ENCODE assay signal across 12 mouse cellular contexts in genomic region chr2:30628374-30628773, GRCm38 (mm10). TPM values are rescaled to one million over a fixed set of nuclear protein-coding genes. Genes with fewer than 3 reads are reported as not detected.
A peak's percentile ranks its signal among the peaks of the same experiment; 100 is the strongest.
DNase-seq lines count a peak whose midpoint lies in the region; ATAC-seq and TF ChIP-seq lines count a peak whose summit lies in the region.
"Had no signal": no experiment of that assay in that cellular context is flagged by ENCODE, and none has a peak within 500 bp of the region (broad histone marks: within the 10 kb centered on the region; RNA-seq: fewer than 3 reads in every experiment).

No protein-coding gene starts in this region.

- H3K4me2 ChIP-seq in hindbrain, embryonic 13.5 days, result no peak overlapping the region
- H3K4me2 ChIP-seq in hindbrain, embryonic 11.5 days (replicated peaks; ENCODE audit: low read depth, low read length), result no peak overlapping the region
- H3K4me2 ChIP-seq in hindbrain, embryonic 16.5 days (ENCODE audit: low read length), result no peak overlapping the region
- no peak overlapping the region for H3K4me2 ChIP-seq in midbrain, postnatal 0 days (ENCODE audit: low read depth, low read length, poor library complexity, severe bottlenecking)
- no peak overlapping the region for H3K4me2 ChIP-seq in liver, embryonic 12.5 days

- H3K4me3 ChIP-seq in hindbrain, embryonic 13.5 days, result no peak overlapping the region
- no peak overlapping the region for H3K4me3 ChIP-seq in hindbrain, embryonic 11.5 days (ENCODE audit: low read depth, low read length)
- no peak overlapping the region for H3K4me3 ChIP-seq in embryonic facial prominence, embryonic 10.5 days
- no peak overlapping the region for H3K4me3 ChIP-seq in hindbrain, embryonic 16.5 days (ENCODE audit: low read length)
- H3K4me3 ChIP-seq in midbrain, postnatal 0 days (ENCODE audit: low read depth, low read length), result no peak overlapping the region
- no peak overlapping the region for H3K4me3 ChIP-seq in liver, embryonic 12.5 days
- H3K4me3 ChIP-seq: heart, embryonic 10.5 days had no signal

- WGBS in hindbrain, embryonic 13.5 days, result 95% methylated on average over 17 of the region's 17 CpGs
- WGBS in hindbrain, embryonic 11.5 days, result 93% methylated on average over 17 of the region's 17 CpGs
- 94% methylated on average over 17 of the region's 17 CpGs for WGBS in embryonic facial prominence, embryonic 10.5 days
- 90% methylated on average over 17 of the region's 17 CpGs for WGBS in hindbrain, embryonic 16.5 days
- 86% methylated on average over 17 of the region's 17 CpGs for WGBS in midbrain, postnatal 0 days
- 87% methylated on average over 17 of the region's 17 CpGs for WGBS in liver, embryonic 12.5 days (ENCODE audit: insufficient replicate concordance)

- no peak overlapping the region for H3K9ac ChIP-seq in hindbrain, embryonic 13.5 days
- H3K9ac ChIP-seq in hindbrain, embryonic 11.5 days (ENCODE audit: low read depth, low read length), result no peak overlapping the region
- no peak overlapping the region for H3K9ac ChIP-seq in hindbrain, embryonic 16.5 days (ENCODE audit: low read depth, low read length)
- H3K9ac ChIP-seq in midbrain, postnatal 0 days (replicated peaks; ENCODE audit: low read length, poor library complexity, severe bottlenecking), result no peak overlapping the region
- H3K9ac ChIP-seq in liver, embryonic 12.5 days, result no peak overlapping the region

- no peak for TF ChIP-seq CTCF in midbrain, postnatal 0 days (IDR thresholded peaks at IDR 0.05)

- H3K9me3 ChIP-seq in hindbrain, embryonic 13.5 days, result no peaks in the 10 kb centered on the region
- no peaks in the 10 kb centered on the region; the same call in 1 of the 2 replicates for H3K9me3 ChIP-seq in hindbrain, embryonic 11.5 days (ENCODE audit: control insufficient read depth, low read length)
- H3K9me3 ChIP-seq in embryonic facial prominence, embryonic 10.5 days, result no peaks in the 10 kb centered on the region
- no peaks in the 10 kb centered on the region for H3K9me3 ChIP-seq in hindbrain, embryonic 16.5 days (ENCODE audit: control insufficient read depth, low read length)
- no peaks in the 10 kb centered on the region for H3K9me3 ChIP-seq in midbrain, postnatal 0 days (ENCODE audit: low read length)
- no peaks in the 10 kb centered on the region for H3K9me3 ChIP-seq in liver, embryonic 12.5 days (replicated peaks)
- H3K9me3 ChIP-seq: heart, embryonic 10.5 days had no signal

- DNase-seq in hindbrain, embryonic 11.5 days (ENCODE audit: low spot score), result no peak
- DNase-seq in embryonic facial prominence, embryonic 10.5 days (ENCODE audit: low spot score), result no peak
- no peak for DNase-seq in midbrain, postnatal 0 days (ENCODE audit: low spot score)
- DNase-seq in Muller cell, postnatal 12 days (ENCODE audit: inconsistent ontology term), result no peak
- DNase-seq: cerebellum, adult 8-10 months; kidney, postnatal 10 days; layer of hippocampus, postnatal 36 days; thymus, postnatal 4 days had no signal

- no peaks in the 10 kb centered on the region for H3K27me3 ChIP-seq in hindbrain, embryonic 13.5 days
- no peaks in the 10 kb centered on the region for H3K27me3 ChIP-seq in hindbrain, embryonic 11.5 days (ENCODE audit: control insufficient read depth, insufficient read depth, low read length)
- H3K27me3 ChIP-seq in embryonic facial prominence, embryonic 10.5 days (replicated peaks; ENCODE audit: low read depth, poor library complexity, severe bottlenecking), result no peaks in the 10 kb centered on the region
- H3K27me3 ChIP-seq in hindbrain, embryonic 16.5 days (replicated peaks; ENCODE audit: control insufficient read depth, insufficient read depth, low read length), result no peaks in the 10 kb centered on the region
- H3K27me3 ChIP-seq in midbrain, postnatal 0 days (ENCODE audit: insufficient read depth, low read length), result no peaks in the 10 kb centered on the region
- no peaks in the 10 kb centered on the region for H3K27me3 ChIP-seq in liver, embryonic 12.5 days (replicated peaks)

- ATAC-seq in hindbrain, embryonic 13.5 days (ENCODE audit: low FRiP score), result no peak
- no peak for ATAC-seq in hindbrain, embryonic 11.5 days (ENCODE audit: low FRiP score)
- no peak for ATAC-seq in hindbrain, embryonic 16.5 days
- ATAC-seq in midbrain, postnatal 0 days (ENCODE audit: low FRiP score), result no peak
- no peak for ATAC-seq in liver, embryonic 12.5 days

- peaks cover 24% of the 10 kb centered on the region for H3K4me1 ChIP-seq in hindbrain, embryonic 13.5 days (replicated peaks)
- H3K4me1 ChIP-seq in hindbrain, embryonic 11.5 days (replicated peaks; ENCODE audit: control insufficient read depth, insufficient read depth, low read length), result peaks cover 4% of the 10 kb centered on the region; the same call in 1 of the 2 replicates
- H3K4me1 ChIP-seq in embryonic facial prominence, embryonic 10.5 days, result peaks cover 30% of the 10 kb centered on the region
- H3K4me1 ChIP-seq in hindbrain, embryonic 16.5 days (ENCODE audit: control insufficient read depth, insufficient read depth, low read depth, low read length), result peaks cover 4% of the 10 kb centered on the region
- H3K4me1 ChIP-seq in midbrain, postnatal 0 days (ENCODE audit: insufficient read depth, low read length), result 0 out of 2 replicates have a peak, but pooled peaks cover 2% of the 10 kb centered on the region
- no peaks in the 10 kb centered on the region for H3K4me1 ChIP-seq in liver, embryonic 12.5 days

- H3K27ac ChIP-seq in hindbrain, embryonic 13.5 days, result peak overlapping the region; percentile 93
- H3K27ac ChIP-seq in hindbrain, embryonic 11.5 days (ENCODE audit: low read depth, low read length), result no peak overlapping the region
- H3K27ac ChIP-seq in embryonic facial prominence, embryonic 10.5 days (replicated peaks), result peak overlapping the region; percentile 51; the same call in 1 of the 2 replicates
- H3K27ac ChIP-seq in hindbrain, embryonic 16.5 days (ENCODE audit: low read depth, low read length), result peak overlapping the region; percentile 74; the same call in 1 of the 2 replicates
- H3K27ac ChIP-seq in midbrain, postnatal 0 days (ENCODE audit: low read depth, low read length), result peak overlapping the region; percentile 85
- H3K27ac ChIP-seq in liver, embryonic 12.5 days, result no peak overlapping the region
- H3K27ac ChIP-seq: heart, embryonic 10.5 days had no signal

- H3K36me3 ChIP-seq in hindbrain, embryonic 13.5 days, result no peaks in the 10 kb centered on the region
- no peaks in the 10 kb centered on the region for H3K36me3 ChIP-seq in hindbrain, embryonic 11.5 days (ENCODE audit: control insufficient read depth, insufficient read depth, low read length)
- H3K36me3 ChIP-seq in embryonic facial prominence, embryonic 10.5 days (replicated peaks), result no peaks in the 10 kb centered on the region
- no peaks in the 10 kb centered on the region for H3K36me3 ChIP-seq in hindbrain, embryonic 16.5 days (ENCODE audit: control insufficient read depth, insufficient read depth, low read length)
- no peaks in the 10 kb centered on the region for H3K36me3 ChIP-seq in midbrain, postnatal 0 days (ENCODE audit: insufficient read depth, low read length)
- H3K36me3 ChIP-seq in liver, embryonic 12.5 days, result no peaks in the 10 kb centered on the region
- H3K36me3 ChIP-seq: heart, embryonic 10.5 days had no signal

RNA-seq across cellular contexts. Expression of gene Cstad, which starts 33.5 kb away (rescaled TPM):
- 0.77 and 0.83 TPM in 2 replicates for polyA plus RNA-seq in hindbrain, embryonic 13.5 days (2015; fragmentation: Nextera tagmentation; extraction: Ambion mirVana)
- polyA plus RNA-seq in hindbrain, embryonic 11.5 days (2014; fragmentation: Nextera tagmentation; extraction: Ambion mirVana), result 0.18 and 0.57 TPM in 2 replicates
- 0.44 and 0.86 TPM in 2 replicates for polyA plus RNA-seq in embryonic facial prominence, embryonic 10.5 days (2016; fragmentation: Nextera tagmentation; extraction: Ambion mirVana)
- 0.19 and 0.99 TPM in 2 replicates for polyA plus RNA-seq in hindbrain, embryonic 16.5 days (2015; fragmentation: Nextera tagmentation; extraction: Ambion mirVana)
- 0.55 and 2.2 TPM in 2 replicates for total RNA-seq in midbrain, postnatal 0 days (2014; rRNA removed)
- 0.64 and 0.70 TPM in 2 replicates for polyA plus RNA-seq in midbrain, postnatal 0 days (2015; fragmentation: Nextera tagmentation; extraction: Ambion mirVana)
- polyA plus RNA-seq in liver, embryonic 12.5 days (2016; fragmentation: Nextera tagmentation; extraction: Ambion mirVana), result 0.31 TPM in 1 of 2 replicates, not detected in the other

Comparison
In these comparisons a context has a peak if more than half of its experiments do, and no peak if none do; other contexts are left out.
1. H3K27ac ChIP-seq: peak in hindbrain, embryonic 13.5 days (single experiment), embryonic facial prominence, embryonic 10.5 days (single experiment), hindbrain, embryonic 16.5 days (single experiment) and midbrain, postnatal 0 days (single experiment); none in hindbrain, embryonic 11.5 days (single experiment) and liver, embryonic 12.5 days (single experiment).